Comparison of ENCODE assay signal across 9 mouse cellular contexts in the genomic region with DNA sequence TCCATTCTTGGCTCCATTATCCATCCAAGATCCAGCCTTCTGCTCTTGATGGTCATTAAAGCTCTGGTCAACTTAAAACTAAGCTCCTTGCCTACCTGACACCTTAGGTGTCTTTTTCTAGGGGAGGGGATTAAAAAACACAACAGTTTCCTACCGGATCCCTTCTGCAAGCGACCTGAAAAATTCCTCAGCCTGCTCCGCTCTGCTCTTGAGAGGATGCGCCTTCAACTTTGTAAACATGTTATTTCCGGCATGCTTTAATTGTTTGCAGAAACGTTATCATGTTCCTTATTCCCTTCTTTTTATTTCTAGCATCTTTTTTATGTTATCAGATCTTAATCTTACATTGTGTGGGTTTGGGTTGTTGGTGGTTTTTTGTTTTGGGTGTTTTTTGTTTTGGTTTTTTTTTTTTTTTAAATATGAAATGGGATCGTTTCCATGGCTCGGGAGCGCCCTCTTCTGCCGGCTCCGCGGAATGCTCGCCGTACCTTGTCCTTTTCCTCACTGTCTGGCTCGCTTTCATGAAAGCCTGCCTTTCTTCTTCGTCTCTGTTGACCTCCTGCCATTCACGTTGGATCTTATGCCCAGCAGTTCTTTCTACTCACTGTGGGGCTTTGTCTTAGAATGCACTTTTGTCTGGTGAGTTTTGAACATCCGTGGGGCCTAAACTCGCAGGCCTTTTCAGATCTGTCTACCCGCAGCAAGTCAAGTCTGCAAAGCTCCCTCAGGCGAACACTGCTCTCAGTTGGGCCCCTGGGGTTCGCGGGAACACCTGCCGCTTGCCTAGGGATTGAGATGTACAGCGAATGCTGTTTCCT.
A peak's percentile ranks its signal among the peaks of the same experiment; 100 is the strongest.
DNase-seq lines count a peak whose midpoint lies in the region; ATAC-seq and TF ChIP-seq lines count a peak whose summit lies in the region.
"Had no signal": no experiment of that assay in that cellular context is flagged by ENCODE, and none has a peak within 500 bp of the region (broad histone marks: within the 10 kb centered on the region; RNA-seq: fewer than 3 reads in every experiment).

No protein-coding gene starts in this region.

- in situ Hi-C loops in CH12.LX (cut with MboI; ENCODE audit: low pct_ligation_motif_present, low pct_unique_long_range_greater_than_20kb, low sequenced_read_pairs), result no loop called here

- TF ChIP-seq RAD21 in CH12.LX (IDR thresholded peaks at IDR 0.05; ENCODE audit: low read depth, low read length), result peak; percentile 69

- peak overlapping the region; percentile 86 for H3K4me2 ChIP-seq in CH12.LX (ENCODE audit: insufficient read depth, low read depth, poor library complexity, severe bottlenecking)
- peak overlapping the region; percentile 44 for H3K4me2 ChIP-seq in forebrain, embryonic 12.5 days

- H3K27ac ChIP-seq in CH12.LX (ENCODE audit: insufficient read depth, low read depth), result no peak overlapping the region
- H3K27ac ChIP-seq in bone marrow macrophage, adult 2 months (ENCODE audit: insufficient read depth, low read depth, low read length), result no peak overlapping the region
- H3K27ac ChIP-seq in forebrain, embryonic 12.5 days, result no peak overlapping the region

- H3K36me3 ChIP-seq in CH12.LX (replicated peaks in 1 of 2; ENCODE audit: control insufficient read depth in 1 of 2, insufficient read depth in 1 of 2, low read length in 1 of 2), result no peaks in the 10 kb centered on the region
- no peaks in the 10 kb centered on the region for H3K36me3 ChIP-seq in forebrain, embryonic 12.5 days (replicated peaks)

- H3K27me3 ChIP-seq in CH12.LX (replicated peaks), result no peaks in the 10 kb centered on the region
- no peaks in the 10 kb centered on the region for H3K27me3 ChIP-seq in forebrain, embryonic 12.5 days

- dilution Hi-C loops in CH12.LX (cut with MboI; ENCODE audit: extremely low pct_ligation_motif_present, extremely low pct_unique_long_range_greater_than_20kb, low sequenced_read_pairs), result no loop called here

- no peak overlapping the region for H3K4me3 ChIP-seq in CH12.LX (replicated peaks in 1 of 3; ENCODE audit: low read depth in 2 of 3, low read length in 2 of 3, poor library complexity in 1 of 3)
- 0 out of 2 replicates have a peak overlapping the region, but pooled peaks have one; percentile 23 for H3K4me3 ChIP-seq in bone marrow macrophage, adult 2 months (ENCODE audit: insufficient read depth, low read length)
- H3K4me3 ChIP-seq in forebrain, embryonic 12.5 days (replicated peaks), result peak overlapping the region; percentile 19; the same call in 1 of the 2 replicates
- H3K4me3 ChIP-seq in lung, adult 2 months (replicated peaks; ENCODE audit: extremely low read depth, low read depth, low read length), result no peak overlapping the region
- H3K4me3 ChIP-seq: erythroblast, embryonic 14.5 days had no signal

- DNase-seq in CH12.LX (ENCODE audit: extremely low read depth), result peak; percentile 46
- DNase-seq in layer of hippocampus, adult 8-10 months (ENCODE audit: low spot score in 2 of 2), result peak; percentile 22 to 73
- DNase-seq in lung, adult 2 months, result peak; percentile 27
- DNase-seq in ovary, adult 18-20 months (ENCODE audit: low spot score), result peak; percentile 4
- DNase-seq in thymus, postnatal 36 days, result no peak

- no peak for TF ChIP-seq POLR2A in CH12.LX (IDR thresholded peaks at IDR 0.05; ENCODE audit: low read depth, low read length)
- no peak for TF ChIP-seq POLR2A in bone marrow macrophage, adult 2 months (IDR thresholded peaks at IDR 0.05; ENCODE audit: borderline replicate concordance, low read depth, low read length)
- TF ChIP-seq POLR2A in lung, adult 2 months (IDR thresholded peaks at IDR 0.05; ENCODE audit: borderline replicate concordance, extremely low read depth, low read depth, low read length), result no peak

- peaks cover 5% of the 10 kb centered on the region for H3K9me3 ChIP-seq in CH12.LX (replicated peaks; ENCODE audit: low read length)
- 0 out of 2 replicates have a peak, but pooled peaks cover 4% of the 10 kb centered on the region for H3K9me3 ChIP-seq in forebrain, embryonic 12.5 days

- peaks cover 0 to 18% of the 10 kb centered on the region in 2 experiments; a peak in 3 of 4 replicates for H3K4me1 ChIP-seq in CH12.LX (ENCODE audit: control insufficient read depth in 1 of 2, insufficient read depth in 2 of 2)
- no peaks in the 10 kb centered on the region for H3K4me1 ChIP-seq in bone marrow macrophage, adult 2 months (ENCODE audit: control insufficient read depth, insufficient read depth, low read length)
- peaks cover 8% of the 10 kb centered on the region for H3K4me1 ChIP-seq in forebrain, embryonic 12.5 days
- H3K4me1 ChIP-seq in lung, adult 2 months (ENCODE audit: control insufficient read depth, insufficient read depth, low read length), result no peaks in the 10 kb centered on the region

- peak; percentile 75; the same call in 1 of the 2 replicates for ATAC-seq in forebrain, embryonic 12.5 days (ENCODE audit: low FRiP score)
- peak; percentile 67 to 76 for ATAC-seq in hematopoietic stem cell, adult 5-6 weeks (replicated peaks in 1 of 2; ENCODE audit: insufficient read depth in 1 of 2, low FRiP score in 2 of 2, low TSS enrichment in 1 of 2, low read depth in 1 of 2, poor library complexity in 2 of 2, severe bottlenecking in 2 of 2)

- no peak overlapping the region for H3K9ac ChIP-seq in CH12.LX (ENCODE audit: insufficient read depth, low read depth)
- H3K9ac ChIP-seq in forebrain, embryonic 12.5 days, result peak overlapping the region; percentile 44

- 13% methylated on average over 25 of the region's 25 CpGs for WGBS in forebrain, embryonic 12.5 days
- 11% methylated on average over 25 of the region's 25 CpGs for WGBS in lung, adult 2 months

- H3K79me2 ChIP-seq in CH12.LX (replicated peaks; ENCODE audit: control insufficient read depth, extremely low read depth, insufficient read depth, poor library complexity, severe bottlenecking), result no peaks in the 10 kb centered on the region

- TF ChIP-seq EP300 in CH12.LX (IDR thresholded peaks at IDR 0.05; ENCODE audit: low read length), result no peak

- peak; percentile 21 to 68; a peak in 3 of 4 replicates for TF ChIP-seq CTCF in CH12.LX (conservative IDR thresholded peaks at IDR 0.05 in 1 of 2, IDR thresholded peaks at IDR 0.05 in 1 of 2; ENCODE audit: low read depth in 2 of 2, low read length in 2 of 2)
- peak; percentile 71 for TF ChIP-seq CTCF in bone marrow macrophage, adult 2 months (IDR thresholded peaks at IDR 0.05; ENCODE audit: low read depth, low read length)
- peak; percentile 56 for TF ChIP-seq CTCF in lung, adult 2 months (IDR thresholded peaks at IDR 0.05; ENCODE audit: insufficient read depth, low read length)

TF ChIP-seq in CH12.LX, 34 proteins besides CTCF, POLR2A, EP300 and RAD21:
- TF ChIP-seq RCOR1 (conservative IDR thresholded peaks at IDR 0.05; ENCODE audit: low read depth, low read length) (no peak), JUND (conservative IDR thresholded peaks at IDR 0.05; ENCODE audit: low read depth, low read length) (no peak), ZMIZ1 (IDR thresholded peaks at IDR 0.05; ENCODE audit: low read depth, low read length) (no peak), MYC (IDR thresholded peaks at IDR 0.05; ENCODE audit: low read depth, low read length) (no peak), KAT2A (IDR thresholded peaks at IDR 0.05; ENCODE audit: insufficient replicate concordance, low read length) (no peak), ETS1 (conservative IDR thresholded peaks at IDR 0.05; ENCODE audit: low read depth, low read length) (no peak), JUN (IDR thresholded peaks at IDR 0.05; ENCODE audit: insufficient read depth, low read depth, low read length) (no peak), ZNF384 (IDR thresholded peaks at IDR 0.05; ENCODE audit: low read depth, low read length) (peak; percentile 98), CHD1 (IDR thresholded peaks at IDR 0.05; ENCODE audit: low read depth, low read length) (no peak), TBP (conservative IDR thresholded peaks at IDR 0.05; ENCODE audit: low read depth, low read length) (no peak), SMC3 (IDR thresholded peaks at IDR 0.05; ENCODE audit: low read depth, low read length) (peak; percentile 51), MEF2A (IDR thresholded peaks at IDR 0.05; ENCODE audit: borderline replicate concordance, low read depth, low read length) (no peak), MAFK (IDR thresholded peaks at IDR 0.05; ENCODE audit: insufficient replicate concordance, low read length) (no peak)

Comparison
In these comparisons a context has a peak if more than half of its experiments do, and no peak if none do; other contexts are left out.
1. DNase-seq: peak in CH12.LX (single experiment), layer of hippocampus, adult 8-10 months (2 of 2), lung, adult 2 months (single experiment) and ovary, adult 18-20 months (single experiment); none in thymus, postnatal 36 days (0 of 2).
2. H3K4me3 ChIP-seq: peak in bone marrow macrophage, adult 2 months (single experiment) and forebrain, embryonic 12.5 days (single experiment); none in CH12.LX (0 of 3) and lung, adult 2 months (single experiment).
3. Peak in every context shown above with its lines, with median percentiles within 50 percentile points of each other: CTCF ChIP-seq.